Mouse (Mus musculus): ENCODE data around the gene Dgcr8. TPM values are rescaled to one million over a fixed set of nuclear protein-coding genes. Genes with fewer than 3 reads are reported as not detected.
A peak's percentile ranks its signal among the peaks of the same experiment; 100 is the strongest.

The Dgcr8 gene
- polyA plus RNA-seq, 1 experiment from 2014 or later: 23.3 TPM

DNA sequence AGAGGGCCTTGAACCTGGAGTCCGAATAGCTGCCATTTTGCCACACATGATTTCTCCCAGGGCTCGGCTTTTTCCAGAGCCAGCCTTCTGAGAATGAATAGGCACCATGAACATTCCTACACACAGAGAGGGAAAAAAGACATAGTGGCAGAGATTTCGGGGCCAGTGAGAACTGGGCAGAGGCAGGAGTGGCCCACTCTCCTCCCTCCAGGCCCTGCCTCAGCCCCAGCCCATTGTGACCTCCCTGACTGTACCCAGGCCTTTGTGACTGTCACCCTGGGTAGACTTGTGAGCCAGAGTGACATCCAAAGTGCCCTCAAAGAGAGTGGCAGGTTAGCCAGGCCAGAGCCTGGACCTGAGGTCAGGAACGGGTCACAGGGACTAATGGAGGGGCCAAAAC, 71.5 kb downstream of the Dgcr8 start, which contains the start of gene Ccdc188:
Ccdc188 (plus strand) TSS at position 301 of the 400 bp plus-strand sequence.
- Histone ChIP-seq H3K27ac (ENCODE audit: low read length) (no peak within 1 kb of the TSS), H3K36me3 (ENCODE audit: control insufficient read depth, insufficient read depth, low read length) (no peaks in the 10 kb centered on the region), H3K9ac (ENCODE audit: low read length) (no peak within 1 kb of the TSS), H3K4me2 (ENCODE audit: low read depth, low read length) (no peak within 1 kb of the TSS), H3K27me3 (ENCODE audit: control insufficient read depth, insufficient read depth, low read length) (no peaks in the 10 kb centered on the region), H3K4me1 (ENCODE audit: control insufficient read depth, insufficient read depth, low read length) (peaks cover 9% of the 10 kb centered on the region), H3K9me3 (replicated peaks; ENCODE audit: control insufficient read depth, low read length) (no peaks in the 10 kb centered on the region), H3K4me3 (replicated peaks; ENCODE audit: low read length) (no peak within 1 kb of the TSS)
- ATAC-seq (ENCODE audit: insufficient read depth, low FRiP score): no peak
- 89% methylated on average over 4 of the region's 4 CpGs for WGBS

- H3K9me3 ChIP-seq (replicated peaks; ENCODE audit: control insufficient read depth, low read length): no peaks in the 10 kb centered on the region
- H3K4me1 ChIP-seq (ENCODE audit: control insufficient read depth, insufficient read depth, low read length): peaks cover 3% of the 10 kb centered on the region
- ATAC-seq (ENCODE audit: insufficient read depth, low FRiP score): no peak
- H3K4me3 ChIP-seq (replicated peaks; ENCODE audit: low read length): no peak overlapping the region
- H3K4me2 ChIP-seq (ENCODE audit: low read depth, low read length): no peak overlapping the region
- H3K27me3 ChIP-seq (ENCODE audit: control insufficient read depth, insufficient read depth, low read length): no peaks in the 10 kb centered on the region
- no peak overlapping the region for H3K27ac ChIP-seq (ENCODE audit: low read length)
- 75% methylated on average over 7 of the region's 7 CpGs for WGBS
- H3K9ac ChIP-seq (ENCODE audit: low read length): 0 out of 2 replicates have a peak overlapping the region, but pooled peaks have one; percentile 2
- H3K36me3 ChIP-seq (ENCODE audit: control insufficient read depth, insufficient read depth, low read length): no peaks in the 10 kb centered on the region
These were observed 74.2 kb downstream of the Dgcr8 start for GRCm38 (mm10) chr16:18214858-18215257.

- H3K27me3 ChIP-seq (ENCODE audit: control insufficient read depth, insufficient read depth, low read length): no peaks in the 10 kb centered on the region
- H3K4me1 ChIP-seq (ENCODE audit: control insufficient read depth, insufficient read depth, low read length): no peaks in the 10 kb centered on the region
- H3K27ac ChIP-seq (ENCODE audit: low read length): no peak overlapping the region
- no peak overlapping the region for H3K9ac ChIP-seq (ENCODE audit: low read length)
- no peak overlapping the region for H3K4me2 ChIP-seq (ENCODE audit: low read depth, low read length)
- no peaks in the 10 kb centered on the region for H3K36me3 ChIP-seq (ENCODE audit: control insufficient read depth, insufficient read depth, low read length)
- 47% methylated on average over 6 of the region's 6 CpGs for WGBS
- ATAC-seq (ENCODE audit: insufficient read depth, low FRiP score): no peak
- H3K9me3 ChIP-seq (replicated peaks; ENCODE audit: control insufficient read depth, low read length): no peaks in the 10 kb centered on the region
- H3K4me3 ChIP-seq (replicated peaks; ENCODE audit: low read length): no peak overlapping the region
These were observed 75.4 kb downstream of the Dgcr8 start for GRCm38 (mm10) chr16:18213689-18214088.

DNA sequence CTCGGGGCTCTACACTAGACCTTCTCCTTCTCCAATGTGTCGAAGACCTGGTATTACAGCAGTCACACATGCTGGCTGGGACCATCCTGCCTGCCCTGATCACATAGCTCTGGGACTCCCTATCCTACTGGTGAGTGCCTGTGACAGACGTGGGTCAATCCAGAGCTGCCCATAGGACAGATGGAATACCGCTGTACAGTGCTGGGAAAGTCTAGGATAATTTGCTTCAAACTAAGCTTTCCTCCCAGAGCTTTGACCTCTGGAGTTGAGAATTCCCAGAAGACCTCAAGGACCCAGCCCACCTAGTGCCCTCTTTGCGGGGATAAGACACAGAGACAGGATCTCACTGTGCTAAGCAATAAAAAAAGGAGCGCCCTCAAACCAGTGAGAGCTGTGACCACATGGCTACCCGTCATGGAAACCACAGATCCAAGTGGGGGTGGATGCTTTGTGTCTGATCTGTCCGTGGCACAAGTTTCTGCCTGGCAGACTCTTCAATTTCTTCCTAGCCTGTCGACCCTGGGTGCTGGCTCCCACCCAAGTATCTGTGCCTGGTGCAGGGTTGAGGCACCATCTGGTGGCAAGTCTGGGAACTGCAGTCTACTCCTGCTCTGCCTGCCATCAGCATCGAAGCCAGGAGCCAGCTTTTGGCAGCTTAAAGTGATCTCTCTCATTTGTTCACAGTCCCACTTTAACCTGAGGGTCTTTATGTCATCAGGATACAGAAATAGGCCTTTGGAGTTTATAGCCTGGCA, 77.5 kb downstream of the Dgcr8 start:
- peak; percentile 42; the same call in 1 of the 2 replicates for ATAC-seq (ENCODE audit: insufficient read depth, low FRiP score)

GRCm38 (mm10) chr16:18210701-18211416, 78.2 kb downstream of the Dgcr8 start:
- Histone ChIP-seq H3K9me3 (replicated peaks; ENCODE audit: control insufficient read depth, low read length) (no peaks in the 10 kb centered on the region), H3K9ac (ENCODE audit: low read length) (no peak overlapping the region), H3K4me2 (ENCODE audit: low read depth, low read length) (no peak overlapping the region), H3K4me1 (ENCODE audit: control insufficient read depth, insufficient read depth, low read length) (no peaks in the 10 kb centered on the region), H3K4me3 (replicated peaks; ENCODE audit: low read length) (no peak overlapping the region), H3K36me3 (ENCODE audit: control insufficient read depth, insufficient read depth, low read length) (no peaks in the 10 kb centered on the region), H3K27me3 (ENCODE audit: control insufficient read depth, insufficient read depth, low read length) (no peaks in the 10 kb centered on the region), H3K27ac (ENCODE audit: low read length) (no peak overlapping the region)
- 24% methylated on average over 8 of the region's 8 CpGs for WGBS
- no peak for ATAC-seq (ENCODE audit: insufficient read depth, low FRiP score)

More for the DNA sequence above, 77.5 kb downstream of the Dgcr8 start:
- Histone ChIP-seq H3K27me3 (ENCODE audit: control insufficient read depth, insufficient read depth, low read length) (no peaks in the 10 kb centered on the region), H3K27ac (ENCODE audit: low read length) (no peak overlapping the region), H3K9ac (ENCODE audit: low read length) (0 out of 2 replicates have a peak overlapping the region, but pooled peaks have one; percentile 13), H3K4me3 (replicated peaks; ENCODE audit: low read length) (no peak overlapping the region), H3K9me3 (replicated peaks; ENCODE audit: control insufficient read depth, low read length) (no peaks in the 10 kb centered on the region), H3K4me1 (ENCODE audit: control insufficient read depth, insufficient read depth, low read length) (no peaks in the 10 kb centered on the region), H3K36me3 (ENCODE audit: control insufficient read depth, insufficient read depth, low read length) (no peaks in the 10 kb centered on the region), H3K4me2 (ENCODE audit: low read depth, low read length) (no peak overlapping the region)
- 45% methylated on average over 10 of the region's 10 CpGs for WGBS

MicroRNAs encoded within 50 kb of the gene (microRNA counts, 519-probe panel; counts per million panel counts)
- microRNA mmu-miR-1306 (1,841 counts per million, percentile 33 among the panel's probes with 10 or more counts), microRNA mmu-miR-185 (2,726 counts per million, percentile 61 among the panel's probes with 10 or more counts)

Small RNA genes lying within 50 kb of the gene (microRNA-seq; reads per million reads assigned to microRNA genes)
- gene Gm24572 (not detected), gene Mir1306 (171 reads per million, percentile 60 among the genes with 10 or more reads in this experiment), gene Mir185 (265 reads per million, percentile 65 among the genes with 10 or more reads in this experiment)

Other genes with a start within 250 kb of the Dgcr8 start
- 67.7 and 69.2 TPM in 2 replicates for gene Dgcr6, start 236.4 kb downstream of the Dgcr8 start, polyA plus RNA-seq (2015; fragmentation: Nextera tagmentation; extraction: Ambion mirVana)
- 15.3 and 17.8 TPM in 2 replicates for gene Prodh, start 199.0 kb downstream of the Dgcr8 start, polyA plus RNA-seq (2015; fragmentation: Nextera tagmentation; extraction: Ambion mirVana)
- gene Rtn4r, start 161.6 kb downstream of the Dgcr8 start, polyA plus RNA-seq (2015; fragmentation: Nextera tagmentation; extraction: Ambion mirVana): 0.84 and 1.0 TPM in 2 replicates
- gene Ccdc188, start 71.4 kb downstream of the Dgcr8 start, polyA plus RNA-seq (2015; fragmentation: Nextera tagmentation; extraction: Ambion mirVana): not detected in 2 replicates
- 5.0 and 6.9 TPM in 2 replicates for gene Zdhhc8, start 54.1 kb downstream of the Dgcr8 start, polyA plus RNA-seq (2015; fragmentation: Nextera tagmentation; extraction: Ambion mirVana)
- gene Trmt2a, start 40.6 kb downstream of the Dgcr8 start, polyA plus RNA-seq (2015; fragmentation: Nextera tagmentation; extraction: Ambion mirVana): 98.8 and 99.1 TPM in 2 replicates
- gene Ranbp1, start 40.5 kb downstream of the Dgcr8 start, polyA plus RNA-seq (2015; fragmentation: Nextera tagmentation; extraction: Ambion mirVana): 370 and 425 TPM in 2 replicates
- gene Gm49776, start 30.9 kb downstream of the Dgcr8 start, polyA plus RNA-seq (2015; fragmentation: Nextera tagmentation; extraction: Ambion mirVana): not detected in 2 replicates
- gene Tango2, start 58.9 kb upstream of the Dgcr8 start, polyA plus RNA-seq (2015; fragmentation: Nextera tagmentation; extraction: Ambion mirVana): 27.6 and 32.7 TPM in 2 replicates
- gene Arvcf, start 58.9 kb upstream of the Dgcr8 start, polyA plus RNA-seq (2015; fragmentation: Nextera tagmentation; extraction: Ambion mirVana): 25.3 and 26.0 TPM in 2 replicates
- gene Txnrd2, start 137.1 kb upstream of the Dgcr8 start, polyA plus RNA-seq (2015; fragmentation: Nextera tagmentation; extraction: Ambion mirVana): 19.2 and 23.7 TPM in 2 replicates
- gene Comt, start 137.6 kb upstream of the Dgcr8 start, polyA plus RNA-seq (2015; fragmentation: Nextera tagmentation; extraction: Ambion mirVana): 105 and 119 TPM in 2 replicates
- gene Gnb1l, start 209.5 kb upstream of the Dgcr8 start, polyA plus RNA-seq (2015; fragmentation: Nextera tagmentation; extraction: Ambion mirVana): 11.7 and 11.9 TPM in 2 replicates
- gene Rtl10, start 209.7 kb upstream of the Dgcr8 start, polyA plus RNA-seq (2015; fragmentation: Nextera tagmentation; extraction: Ambion mirVana): 2.1 and 3.2 TPM in 2 replicates